Mouse (Mus musculus) heart, embryonic 11.5 days (tissue): Measurements from ENCODE around the gene Suv39h1. TPM values are rescaled to one million over a fixed set of nuclear protein-coding genes. Genes with fewer than 3 reads are reported as not detected.
"Not testable (repeated sequence)": the region's sequence is repeated elsewhere in the genome, so short reads cannot be mapped to it uniquely, and the experiment has no call there.

Experiments
- ATAC-seq: fragments of 200-750 bp; cut with Nextera tagmentation; replicated peaks from 2 replicates; pipeline ENCODE4 v1.8.0; 2017; ENCODE audit warnings: moderate library complexity; ENCODE audit not compliant: insufficient number of reproducible peaks, low FRiP score, low TSS enrichment
- H3K27ac ChIP-seq: fragments of 300-500 bp; sonication (generic); 2 replicates; pipeline ENCODE4 v1.5.1; 2014; ENCODE audit warnings: mild to moderate bottlenecking, low read depth, low read length
- H3K27me3 ChIP-seq: fragments of 300-500 bp; sonication (generic); 2 replicates; pipeline ENCODE4 v1.6.1; 2014; ENCODE audit warnings: mild to moderate bottlenecking, low read length, mixed read lengths; ENCODE audit not compliant: control insufficient read depth, insufficient read depth
- H3K36me3 ChIP-seq: fragments of 300-500 bp; sonication (generic); 2 replicates; pipeline ENCODE4 v1.6.1; 2014; ENCODE audit warnings: mild to moderate bottlenecking, low read length, moderate library complexity, mixed read lengths; ENCODE audit not compliant: control insufficient read depth, insufficient read depth
- H3K4me1 ChIP-seq: fragments of 300-500 bp; sonication (generic); 2 replicates; pipeline ENCODE4 v1.6.1; 2014; ENCODE audit warnings: low read length; ENCODE audit not compliant: control insufficient read depth, insufficient read depth
- H3K4me2 ChIP-seq: fragments of 300-500 bp; sonication (generic); 2 replicates; pipeline ENCODE4 v1.6.1; 2014; ENCODE audit warnings: mild to moderate bottlenecking, moderate library complexity
- H3K4me3 ChIP-seq: fragments of 300-500 bp; sonication (generic); 2 replicates; pipeline ENCODE4 v1.5.1; 2014; ENCODE audit warnings: low read depth, low read length
- H3K9ac ChIP-seq: fragments of 300-500 bp; sonication (generic); 2 replicates; pipeline ENCODE4 v1.6.1; 2014; ENCODE audit warnings: mild to moderate bottlenecking, low read depth, low read length, moderate library complexity
- H3K9me3 ChIP-seq: fragments of 300-500 bp; sonication (generic); replicated peaks from 2 replicates; pipeline ENCODE4 v1.6.1; 2016; ENCODE audit warnings: low read length; ENCODE audit not compliant: control insufficient read depth
- WGBS: fragments of 180-500 bp; shearing (Covaris S2); extraction: QIAGEN DNeasy Blood & Tissue Kit; methylation state at CpG from one replicate; pipeline ENCODE4 v1.1.7; 2014; ENCODE audit not compliant: insufficient replicate concordance; 5-methylcytosine and 5-hydroxymethylcytosine counted together
- polyA plus RNA-seq: library from polyadenylated mRNA; unstranded; fragments of >200 nt; fragmentation: Nextera tagmentation; extraction: Ambion mirVana; gene quantifications from 2 replicates; pipeline ENCODE4 v1.2.1, GENCODE M21; 2014

Suv39h1 gene
- polyA plus RNA-seq, 1 experiment from 2014 or later: 46.1 TPM

GRCm38 (mm10) chrX:8075104-8075503, 544 bp upstream of the Suv39h1 start:
- Histone ChIP-seq H3K9ac (peak overlapping the region; percentile 58; the same call in 1 of the 2 replicates), H3K27ac (0 out of 2 replicates have a peak overlapping the region, but pooled peaks have one; percentile 54), H3K36me3 (no peaks in the 10 kb centered on the region), H3K4me3 (peak overlapping the region; percentile 56), H3K4me2 (peak overlapping the region; percentile 60), H3K27me3 (no peaks in the 10 kb centered on the region), H3K4me1 (no peaks in the 10 kb centered on the region; the same call in 1 of the 2 replicates), H3K9me3 (no peaks in the 10 kb centered on the region)
- WGBS: 21% methylated on average over 3 of the region's 3 CpGs
- ATAC-seq: no peak

DNA sequence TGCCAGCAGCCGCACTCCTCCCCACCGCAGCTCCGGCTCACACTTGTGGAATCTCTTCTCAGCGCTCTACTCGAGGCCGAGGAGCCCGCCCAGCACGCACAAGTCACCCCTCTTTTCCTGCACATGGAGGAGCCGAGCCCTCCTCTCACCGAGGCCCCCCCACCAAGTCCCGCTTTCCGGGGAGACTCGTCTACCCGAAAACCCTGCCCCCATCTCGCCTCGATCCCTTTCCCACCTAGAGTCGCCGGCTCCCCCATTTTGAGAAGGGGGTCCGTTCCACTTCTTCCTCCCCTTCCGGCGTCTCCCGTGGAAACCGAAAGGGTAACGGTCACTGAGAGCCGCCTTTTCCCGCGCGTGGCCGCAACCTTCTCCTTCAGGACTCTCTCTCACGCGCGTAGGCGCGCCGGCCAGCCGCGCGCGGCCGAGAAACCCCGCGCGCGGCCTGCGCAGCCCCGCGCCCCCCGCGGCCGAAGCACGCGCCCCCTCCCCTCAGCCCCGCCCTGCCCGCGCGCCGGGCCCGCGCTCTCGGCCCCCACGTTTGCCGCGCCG, 605 bp downstream of the Suv39h1 start:
- Histone ChIP-seq H3K9ac (peak overlapping the region; percentile 77), H3K27me3 (no peaks in the 10 kb centered on the region), H3K4me3 (peak overlapping the region; percentile 56), H3K27ac (peak overlapping the region; percentile 84), H3K4me1 (no peaks in the 10 kb centered on the region; the same call in 1 of the 2 replicates), H3K4me2 (peak overlapping the region; percentile 59), H3K36me3 (no peaks in the 10 kb centered on the region), H3K9me3 (no peaks in the 10 kb centered on the region)
- peak; percentile 58; the same call in 1 of the 2 replicates for ATAC-seq
- 13% methylated on average over 55 of the region's 64 CpGs for WGBS

- H3K9ac ChIP-seq: no peak overlapping the region
- no peak overlapping the region for H3K27ac ChIP-seq
- no peaks in the 10 kb centered on the region for H3K9me3 ChIP-seq
- no peak overlapping the region for H3K4me2 ChIP-seq
- H3K4me3 ChIP-seq: no peak overlapping the region
- 93% methylated on average over 1 of the region's 1 CpGs for WGBS
- H3K4me1 ChIP-seq: no peaks in the 10 kb centered on the region; the same call in 1 of the 2 replicates
- ATAC-seq: no peak
- H3K36me3 ChIP-seq: no peaks in the 10 kb centered on the region
- no peaks in the 10 kb centered on the region for H3K27me3 ChIP-seq
These were observed 5.4 kb downstream of the Suv39h1 start for GRCm38 (mm10) chrX:8069166-8069565.

GRCm38 (mm10) chrX:8051044-8051781, 23.3 kb downstream of the Suv39h1 start:
- H3K36me3 ChIP-seq, H3K27me3 ChIP-seq, ATAC-seq, H3K4me1 ChIP-seq, H3K4me2 ChIP-seq, H3K27ac ChIP-seq, H3K4me3 ChIP-seq, H3K9ac ChIP-seq, H3K9me3 ChIP-seq: not testable (repeated sequence)
- WGBS: 80% methylated on average over 7 of the region's 8 CpGs

DNA sequence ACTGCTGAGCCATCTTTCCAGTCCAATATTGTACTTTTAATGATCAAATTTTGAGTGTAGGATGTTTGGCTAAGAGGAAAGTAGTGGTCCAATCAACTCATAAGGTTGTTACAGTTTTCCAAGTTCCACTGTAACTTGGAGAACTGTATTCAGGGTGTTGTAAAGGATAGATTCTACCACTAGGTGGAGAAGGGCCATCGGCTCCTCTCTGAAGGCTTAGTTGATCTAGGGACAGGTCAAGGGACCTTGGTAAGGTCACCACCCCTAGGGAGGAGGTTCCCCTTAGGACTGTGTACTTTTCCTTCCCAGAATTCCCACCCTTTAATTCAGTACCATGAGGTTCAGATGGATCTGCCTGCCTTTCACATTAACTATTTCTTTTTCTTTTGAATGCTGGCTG, 41.6 kb downstream of the Suv39h1 start:
- Histone ChIP-seq H3K27ac (no peak overlapping the region), H3K4me3 (no peak overlapping the region), H3K9ac (no peak overlapping the region), H3K27me3 (no peaks in the 10 kb centered on the region), H3K36me3 (no peaks in the 10 kb centered on the region), H3K4me2 (no peak overlapping the region), H3K4me1 (no peaks in the 10 kb centered on the region), H3K9me3 (no peaks in the 10 kb centered on the region)
- ATAC-seq: no peak
- WGBS: 64% methylated on average over 1 of the region's 1 CpGs

- Histone ChIP-seq H3K9ac (no peak overlapping the region), H3K36me3 (no peaks in the 10 kb centered on the region), H3K4me3 (no peak overlapping the region), H3K27ac (no peak overlapping the region), H3K27me3 (no peaks in the 10 kb centered on the region), H3K4me1 (no peaks in the 10 kb centered on the region), H3K4me2 (no peak overlapping the region), H3K9me3 (no peaks in the 10 kb centered on the region)
- WGBS: 63% methylated on average over 4 of the region's 4 CpGs
- no peak for ATAC-seq
These were observed 47.7 kb downstream of the Suv39h1 start for GRCm38 (mm10) chrX:8026811-8027210.

- Histone ChIP-seq H3K9ac (no peak overlapping the region), H3K4me2 (no peak overlapping the region), H3K27me3 (no peaks in the 10 kb centered on the region), H3K9me3 (no peaks in the 10 kb centered on the region), H3K4me3 (no peak overlapping the region), H3K27ac (no peak overlapping the region), H3K36me3 (no peaks in the 10 kb centered on the region), H3K4me1 (no peaks in the 10 kb centered on the region)
- 61% methylated on average over 2 of the region's 2 CpGs for WGBS
- ATAC-seq: no peak
These were observed 49.8 kb downstream of the Suv39h1 start for GRCm38 (mm10) chrX:8024795-8025194.

GRCm38 (mm10) chrX:8020111-8020778, 54.3 kb downstream of the Suv39h1 start:
- Histone ChIP-seq H3K27ac (no peak overlapping the region), H3K9ac (no peak overlapping the region), H3K9me3 (no peaks in the 10 kb centered on the region), H3K36me3 (no peaks in the 10 kb centered on the region), H3K4me3 (no peak overlapping the region), H3K4me2 (no peak overlapping the region), H3K27me3 (no peaks in the 10 kb centered on the region), H3K4me1 (no peaks in the 10 kb centered on the region)
- no peak for ATAC-seq
- WGBS: 84% methylated on average over 2 of the region's 2 CpGs
